Mouse (Mus musculus): ENCODE data around the gene Tmem56. TPM values are rescaled to one million over a fixed set of nuclear protein-coding genes. Genes with fewer than 3 reads are reported as not detected.

Gene Tmem56
- polyA plus RNA-seq, 1 experiment from 2014 or later: 2.3 TPM

DNA sequence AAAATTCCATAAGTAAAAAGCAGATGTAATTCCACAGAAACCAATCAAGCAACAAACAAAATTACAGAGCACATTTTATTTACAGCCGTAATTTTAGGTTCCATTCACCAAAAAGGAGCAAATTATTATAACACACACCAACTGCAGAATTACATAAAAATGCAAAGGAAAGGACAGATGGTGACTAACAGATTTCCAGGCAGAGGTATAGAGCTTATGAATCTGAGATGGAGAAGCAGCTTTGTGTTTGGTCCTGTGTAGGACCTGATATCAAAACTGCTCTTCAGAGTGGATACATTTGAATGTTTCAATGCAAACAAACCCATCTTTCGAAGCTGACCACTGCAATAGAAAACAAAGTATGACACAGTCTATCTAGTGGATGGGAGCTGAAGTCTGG, 80.3 kb downstream of the Tmem56 start:
- no peaks in the 10 kb centered on the region for H3K9me3 ChIP-seq (replicated peaks)
- WGBS: 86% methylated on average over 2 of the region's 2 CpGs
- H3K36me3 ChIP-seq: no peaks in the 10 kb centered on the region
- no peak overlapping the region for H3K9ac ChIP-seq
- no peak overlapping the region for H3K4me3 ChIP-seq
- no peak overlapping the region for H3K4me2 ChIP-seq
- no peak for ATAC-seq (ENCODE audit: insufficient number of reproducible peaks, low FRiP score)
- peaks cover 7% of the 10 kb centered on the region for H3K4me1 ChIP-seq (replicated peaks)
- H3K27ac ChIP-seq (ENCODE audit: poor library complexity, severe bottlenecking): no peak overlapping the region
- no peaks in the 10 kb centered on the region for H3K27me3 ChIP-seq (replicated peaks)

DNA sequence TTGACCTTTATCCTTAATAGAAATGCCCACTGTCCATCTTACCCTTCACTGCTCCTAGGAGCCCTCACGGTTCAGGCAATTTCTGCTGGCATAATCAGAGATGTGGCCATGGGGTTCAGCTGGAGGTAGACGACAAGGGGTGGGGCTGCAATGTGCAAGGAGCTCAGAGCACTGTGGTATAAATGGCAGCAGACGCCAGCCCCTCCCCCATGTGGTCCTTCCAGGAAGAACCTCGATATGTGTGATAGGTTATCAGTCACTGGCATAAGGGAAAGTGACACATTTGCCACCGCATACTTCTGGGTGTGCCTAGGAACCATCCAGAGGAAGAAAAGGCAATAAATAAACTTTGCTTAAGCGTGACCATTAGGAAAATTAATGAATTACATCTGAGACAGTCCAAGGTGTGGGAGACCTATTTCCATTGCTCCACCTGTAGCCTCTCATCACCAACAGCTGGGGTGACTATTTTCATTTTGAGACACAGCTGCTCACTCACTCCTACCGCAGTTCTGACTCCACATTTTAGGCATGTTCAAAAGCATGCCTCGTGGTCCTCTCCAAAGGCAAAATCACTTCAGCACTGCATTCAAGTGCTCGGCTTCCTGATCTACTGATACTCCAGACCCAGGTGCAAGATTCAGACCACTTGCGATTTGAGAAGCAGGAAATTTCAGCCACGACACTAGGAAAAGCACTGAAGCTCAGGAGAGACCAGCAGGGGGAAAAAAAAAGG, 81.7 kb downstream of the Tmem56 start:
- Histone ChIP-seq H3K36me3 (no peaks in the 10 kb centered on the region), H3K9me3 (replicated peaks) (no peaks in the 10 kb centered on the region), H3K9ac (no peak overlapping the region), H3K4me2 (no peak overlapping the region), H3K27me3 (replicated peaks) (no peaks in the 10 kb centered on the region), H3K4me3 (no peak overlapping the region), H3K27ac (ENCODE audit: poor library complexity, severe bottlenecking) (no peak overlapping the region), H3K4me1 (replicated peaks) (peaks cover 7% of the 10 kb centered on the region)
- WGBS: 36% methylated on average over 11 of the region's 11 CpGs
- ATAC-seq (ENCODE audit: insufficient number of reproducible peaks, low FRiP score): peak; percentile 80; the same call in 1 of the 2 replicates

DNA sequence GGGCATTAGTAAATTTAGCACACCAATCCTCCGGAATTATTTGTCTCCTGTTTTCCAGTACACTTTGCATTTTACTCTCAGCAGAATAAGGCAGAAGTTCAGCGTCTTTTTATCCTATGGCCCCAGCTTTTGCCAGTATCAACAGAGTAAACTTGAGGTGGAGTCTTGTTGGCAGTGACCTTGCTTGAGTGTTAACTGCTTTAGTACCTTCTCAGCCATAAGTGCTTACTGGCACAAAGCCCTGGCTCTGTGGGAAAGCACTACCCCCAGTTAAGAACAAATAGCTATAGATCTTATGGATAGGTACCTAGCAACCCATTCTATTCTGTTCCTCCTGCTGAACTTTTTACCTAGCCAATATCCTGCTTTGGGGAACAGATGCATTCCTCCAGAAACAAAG, 93.7 kb downstream of the Tmem56 start:
- Histone ChIP-seq H3K27ac (ENCODE audit: poor library complexity, severe bottlenecking) (no peak overlapping the region), H3K9ac (no peak overlapping the region), H3K4me3 (no peak overlapping the region), H3K36me3 (no peaks in the 10 kb centered on the region), H3K9me3 (replicated peaks) (no peaks in the 10 kb centered on the region), H3K27me3 (replicated peaks) (no peaks in the 10 kb centered on the region), H3K4me2 (no peak overlapping the region), H3K4me1 (replicated peaks) (0 out of 2 replicates have a peak, but pooled peaks cover 6% of the 10 kb centered on the region)
- ATAC-seq (ENCODE audit: insufficient number of reproducible peaks, low FRiP score): no peak
- WGBS: 79% methylated on average over 2 of the region's 2 CpGs

DNA sequence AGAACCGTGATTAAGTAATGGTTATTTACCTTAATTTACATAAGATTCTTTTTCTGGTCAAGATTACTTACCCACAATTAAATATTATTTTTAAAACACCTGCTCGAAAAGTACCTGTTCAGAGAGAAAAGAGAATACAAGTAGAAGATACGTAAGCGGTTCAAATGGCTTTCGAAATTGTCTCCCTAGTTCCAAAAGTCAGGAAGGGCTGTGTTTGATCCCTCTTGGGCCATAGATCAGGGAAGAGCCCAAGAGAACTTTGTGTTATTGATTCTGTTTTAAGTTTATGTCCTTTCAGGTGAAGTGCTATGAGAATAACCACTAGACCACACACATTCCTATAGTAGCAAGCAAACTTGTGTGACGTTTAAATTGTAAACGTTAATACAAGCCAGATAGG, 95.4 kb downstream of the Tmem56 start:
- no peak for ATAC-seq (ENCODE audit: insufficient number of reproducible peaks, low FRiP score)
- no peak overlapping the region for H3K27ac ChIP-seq (ENCODE audit: poor library complexity, severe bottlenecking)
- H3K9ac ChIP-seq: no peak overlapping the region
- peaks cover 12% of the 10 kb centered on the region for H3K4me1 ChIP-seq (replicated peaks)
- H3K4me2 ChIP-seq: no peak overlapping the region
- no peaks in the 10 kb centered on the region for H3K9me3 ChIP-seq (replicated peaks)
- 87% methylated on average over 7 of the region's 7 CpGs for WGBS
- no peaks in the 10 kb centered on the region for H3K27me3 ChIP-seq (replicated peaks)
- H3K4me3 ChIP-seq: no peak overlapping the region
- H3K36me3 ChIP-seq: no peaks in the 10 kb centered on the region

DNA sequence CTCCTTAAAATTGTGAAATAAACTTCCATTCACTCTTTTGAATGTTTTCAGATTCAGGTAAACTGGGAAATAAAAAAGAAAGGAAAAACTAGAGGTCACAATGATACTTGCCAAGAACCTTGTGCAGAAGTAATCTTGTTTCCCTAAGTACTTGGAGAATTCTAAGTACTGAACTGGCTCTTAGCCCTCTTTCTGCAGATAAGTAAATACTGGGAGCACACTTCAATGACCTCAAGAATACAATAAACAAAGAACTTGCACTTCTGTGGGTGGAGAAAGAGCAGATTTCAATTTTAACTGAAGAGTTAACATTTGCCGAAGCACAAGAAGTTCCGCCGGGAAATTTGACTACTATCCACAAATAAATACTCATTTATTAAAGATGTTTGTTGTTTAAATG, 96.0 kb downstream of the Tmem56 start:
- H3K9ac ChIP-seq: no peak overlapping the region
- peaks cover 18% of the 10 kb centered on the region for H3K4me1 ChIP-seq (replicated peaks)
- no peak overlapping the region for H3K4me3 ChIP-seq
- no peak for ATAC-seq (ENCODE audit: insufficient number of reproducible peaks, low FRiP score)
- no peak overlapping the region for H3K4me2 ChIP-seq
- no peaks in the 10 kb centered on the region for H3K9me3 ChIP-seq (replicated peaks)
- 74% methylated on average over 3 of the region's 3 CpGs for WGBS
- H3K27me3 ChIP-seq (replicated peaks): no peaks in the 10 kb centered on the region
- H3K27ac ChIP-seq (ENCODE audit: poor library complexity, severe bottlenecking): no peak overlapping the region
- no peaks in the 10 kb centered on the region for H3K36me3 ChIP-seq

DNA sequence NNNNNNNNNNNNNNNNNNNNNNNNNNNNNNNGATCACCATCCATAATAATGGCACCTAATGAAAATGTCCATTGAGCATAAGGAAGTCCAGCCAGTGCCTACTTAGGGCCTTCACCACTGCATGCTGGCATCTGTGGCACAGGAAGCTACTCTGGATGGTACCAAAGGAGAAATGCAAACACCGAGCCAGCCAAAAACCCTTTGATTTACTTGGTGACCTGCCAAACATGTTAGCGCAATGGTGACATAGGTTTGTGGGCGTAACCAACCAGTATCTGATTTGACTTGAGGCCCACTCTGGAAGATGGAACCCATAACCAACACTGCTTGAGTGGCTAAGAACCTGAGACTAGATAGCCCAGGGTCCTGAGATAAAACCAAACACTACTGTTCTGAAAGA, 97.7 kb downstream of the Tmem56 start:
- ATAC-seq (ENCODE audit: insufficient number of reproducible peaks, low FRiP score): no peak
- no peak overlapping the region for H3K9ac ChIP-seq
- H3K9me3 ChIP-seq (replicated peaks): no peaks in the 10 kb centered on the region
- H3K27ac ChIP-seq (ENCODE audit: poor library complexity, severe bottlenecking): no peak overlapping the region
- 76% methylated on average over 3 of the region's 3 CpGs for WGBS
- H3K4me2 ChIP-seq: no peak overlapping the region
- H3K36me3 ChIP-seq: no peaks in the 10 kb centered on the region
- H3K27me3 ChIP-seq (replicated peaks): no peaks in the 10 kb centered on the region
- no peak overlapping the region for H3K4me3 ChIP-seq
- peaks cover 18% of the 10 kb centered on the region for H3K4me1 ChIP-seq (replicated peaks)

DNA sequence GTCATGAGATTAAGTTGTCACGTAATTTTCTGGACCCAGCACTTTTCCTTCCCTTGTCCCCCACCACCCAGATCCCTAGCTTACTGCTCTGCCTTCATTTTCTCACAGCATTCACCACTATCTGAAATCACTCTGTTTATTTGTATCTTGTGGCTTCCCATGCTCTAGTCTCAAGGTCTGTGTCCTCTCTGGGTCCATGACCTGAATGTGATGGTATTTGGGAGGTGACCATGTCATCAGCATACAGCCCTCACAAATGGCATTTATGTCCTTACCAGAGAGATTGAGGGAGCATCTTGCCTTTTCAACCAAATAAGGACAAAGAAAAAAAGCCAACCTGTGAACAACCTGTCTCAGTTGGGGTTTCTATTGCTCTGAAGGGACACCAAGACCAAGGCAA, 106.9 kb downstream of the Tmem56 start:
- H3K36me3 ChIP-seq: no peaks in the 10 kb centered on the region
- H3K4me1 ChIP-seq (replicated peaks): no peaks in the 10 kb centered on the region
- no peaks in the 10 kb centered on the region for H3K9me3 ChIP-seq (replicated peaks)
- WGBS: 68% methylated on average over 1 of the region's 1 CpGs
- H3K9ac ChIP-seq: no peak overlapping the region
- ATAC-seq (ENCODE audit: insufficient number of reproducible peaks, low FRiP score): no peak
- H3K27ac ChIP-seq (ENCODE audit: poor library complexity, severe bottlenecking): no peak overlapping the region
- no peak overlapping the region for H3K4me3 ChIP-seq
- no peaks in the 10 kb centered on the region for H3K27me3 ChIP-seq (replicated peaks)
- H3K4me2 ChIP-seq: no peak overlapping the region

DNA sequence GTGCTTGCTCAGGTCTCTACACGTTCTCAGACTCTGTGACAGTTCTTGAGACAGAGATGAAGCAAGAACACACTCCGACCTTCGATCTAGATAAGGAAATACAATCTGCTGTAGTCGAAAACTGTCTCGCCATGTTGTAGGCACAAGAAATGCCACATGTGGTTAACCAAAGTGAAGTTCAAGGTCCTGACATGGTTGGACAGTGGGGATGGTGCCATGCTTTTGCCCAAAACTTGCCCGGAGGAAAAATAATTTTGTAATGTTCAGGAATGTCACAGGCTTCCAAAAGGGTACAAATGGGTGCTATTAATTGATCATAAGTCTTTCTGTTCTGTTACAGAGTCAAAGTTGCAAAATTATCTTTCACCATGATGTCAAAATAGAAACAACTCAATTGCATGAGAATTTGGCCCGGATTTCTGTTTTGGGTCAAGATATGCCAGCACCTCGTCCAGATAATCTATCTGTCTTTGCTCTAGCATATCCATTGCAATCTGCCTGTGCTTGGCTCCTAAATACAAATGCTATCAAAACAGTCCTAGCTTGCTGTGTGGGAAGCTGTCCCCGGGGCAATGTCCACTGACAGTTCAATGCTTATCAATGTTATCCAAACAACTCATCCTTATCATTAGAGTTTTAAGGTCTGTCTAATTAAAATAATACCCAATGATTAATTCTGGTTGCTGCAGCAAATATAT, 108.5 kb downstream of the Tmem56 start:
- Histone ChIP-seq H3K27me3 (replicated peaks) (no peaks in the 10 kb centered on the region), H3K9ac (no peak overlapping the region), H3K4me1 (replicated peaks) (0 out of 2 replicates have a peak, but pooled peaks cover 3% of the 10 kb centered on the region), H3K4me2 (no peak overlapping the region), H3K27ac (ENCODE audit: poor library complexity, severe bottlenecking) (no peak overlapping the region), H3K36me3 (no peaks in the 10 kb centered on the region), H3K4me3 (no peak overlapping the region), H3K9me3 (replicated peaks) (no peaks in the 10 kb centered on the region)
- ATAC-seq (ENCODE audit: insufficient number of reproducible peaks, low FRiP score): no peak
- WGBS: 55% methylated on average over 9 of the region's 9 CpGs

DNA sequence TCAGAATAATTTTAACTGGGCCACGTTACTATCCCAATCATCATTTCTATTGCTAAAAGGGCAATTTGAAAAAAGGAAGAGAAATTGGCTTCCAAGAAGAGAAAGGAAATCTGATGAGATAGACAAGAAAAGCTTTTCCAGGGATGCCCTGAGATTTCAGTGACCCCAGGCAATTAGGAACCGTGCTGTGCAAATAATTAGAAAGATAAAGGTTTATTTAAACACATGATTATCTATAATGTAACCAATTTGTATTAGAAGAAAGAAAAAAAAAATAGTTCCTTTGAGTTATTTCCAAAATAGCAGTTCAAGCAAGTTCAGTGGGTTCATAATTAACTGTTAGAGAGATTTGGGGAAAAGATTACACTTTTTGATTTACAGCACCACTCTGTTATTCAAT, 110.2 kb downstream of the Tmem56 start:
- no peaks in the 10 kb centered on the region for H3K9me3 ChIP-seq (replicated peaks)
- 74% methylated on average over 2 of the region's 2 CpGs for WGBS
- ATAC-seq (ENCODE audit: insufficient number of reproducible peaks, low FRiP score): no peak
- no peak overlapping the region for H3K4me2 ChIP-seq
- 0 out of 2 replicates have a peak, but pooled peaks cover 3% of the 10 kb centered on the region for H3K4me1 ChIP-seq (replicated peaks)
- no peaks in the 10 kb centered on the region for H3K27me3 ChIP-seq (replicated peaks)
- H3K4me3 ChIP-seq: no peak overlapping the region
- H3K36me3 ChIP-seq: no peaks in the 10 kb centered on the region
- H3K27ac ChIP-seq (ENCODE audit: poor library complexity, severe bottlenecking): no peak overlapping the region
- H3K9ac ChIP-seq: no peak overlapping the region

DNA sequence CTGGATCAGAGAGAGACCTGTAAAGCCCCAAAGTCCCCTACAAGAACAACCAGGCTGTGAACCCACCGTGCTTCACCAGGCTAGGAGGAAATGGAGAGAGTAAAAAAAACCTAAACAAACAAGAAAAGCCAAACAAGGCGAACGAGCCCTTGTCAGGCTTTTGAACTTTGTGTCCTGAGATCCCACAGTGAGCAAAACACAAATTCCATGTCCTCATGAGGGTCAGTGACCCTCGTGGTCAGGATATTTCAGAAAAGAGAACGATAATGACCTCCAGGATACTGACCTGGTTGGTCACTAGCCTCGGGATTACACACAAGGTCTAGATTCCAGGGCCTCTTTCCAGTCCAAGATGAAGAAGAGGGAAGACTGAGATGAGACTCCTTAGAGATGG, 111.0 kb downstream of the Tmem56 start:
- H3K36me3 ChIP-seq: no peaks in the 10 kb centered on the region
- H3K27ac ChIP-seq (ENCODE audit: poor library complexity, severe bottlenecking): 0 out of 2 replicates have a peak overlapping the region, but pooled peaks have one; percentile 27
- H3K27me3 ChIP-seq (replicated peaks): no peaks in the 10 kb centered on the region
- no peak for ATAC-seq (ENCODE audit: insufficient number of reproducible peaks, low FRiP score)
- H3K9ac ChIP-seq: no peak overlapping the region
- peak overlapping the region; percentile 61 for H3K4me3 ChIP-seq
- H3K9me3 ChIP-seq (replicated peaks): no peaks in the 10 kb centered on the region
- H3K4me2 ChIP-seq: peak overlapping the region; percentile 89
- H3K4me1 ChIP-seq (replicated peaks): 0 out of 2 replicates have a peak, but pooled peaks cover 3% of the 10 kb centered on the region
- WGBS: 40% methylated on average over 6 of the region's 6 CpGs

DNA sequence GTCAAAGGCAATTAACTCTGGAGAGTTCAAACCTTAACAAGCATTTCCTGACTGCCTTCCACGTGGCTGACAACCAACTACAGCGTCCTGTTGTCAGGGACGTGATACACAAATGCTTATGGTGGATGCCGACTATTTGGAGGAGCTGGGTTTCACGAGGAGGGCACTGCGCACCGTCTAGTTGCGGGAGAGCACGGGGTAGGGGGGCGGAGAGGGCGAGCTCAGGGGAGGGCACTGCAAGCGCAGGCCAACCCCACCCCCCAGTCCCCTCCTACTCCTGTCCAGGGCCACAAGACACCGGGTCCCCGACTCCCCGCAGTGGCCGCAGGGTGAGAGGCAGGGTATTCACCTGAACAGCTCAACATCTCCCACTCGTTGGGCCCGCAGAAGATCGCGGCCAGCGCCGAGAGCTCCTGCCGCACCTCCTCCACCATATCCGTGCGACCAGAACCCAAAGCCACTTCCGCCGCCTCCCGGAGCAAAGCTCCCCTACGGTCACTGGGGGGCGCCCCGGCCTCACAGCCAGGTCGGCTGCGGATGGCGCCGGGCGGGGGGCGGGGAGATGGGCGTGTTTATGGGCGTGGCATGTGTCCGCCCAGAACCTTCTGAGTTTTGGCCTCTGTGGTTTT, 111.5 kb downstream of the Tmem56 start, which contains the start of gene Rwdd3:
Gene Rwdd3 (minus strand): TSS at position 453 of the 629 bp plus-strand sequence.
- H3K9me3 ChIP-seq (replicated peaks): peaks cover 4% of the 10 kb centered on the region
- H3K4me2 ChIP-seq: peak within 1 kb of the TSS; percentile 89
- 0 out of 2 replicates have a peak, but pooled peaks cover 3% of the 10 kb centered on the region for H3K4me1 ChIP-seq (replicated peaks)
- H3K9ac ChIP-seq: peak within 1 kb of the TSS; percentile 76
- ATAC-seq (ENCODE audit: insufficient number of reproducible peaks, low FRiP score): peak; percentile 95
- under 1% methylated on average over 40 of the region's 40 CpGs for WGBS
- H3K4me3 ChIP-seq: peak within 1 kb of the TSS; percentile 61
- peak within 1 kb of the TSS; percentile 27; the same call in 1 of the 2 replicates for H3K27ac ChIP-seq (ENCODE audit: poor library complexity, severe bottlenecking)
- 0 out of 2 replicates have a peak, but pooled peaks cover 3% of the 10 kb centered on the region for H3K36me3 ChIP-seq
- H3K27me3 ChIP-seq (replicated peaks): no peaks in the 10 kb centered on the region

All from heart, embryonic 12.5 days (tissue).